Mouse (Mus musculus) gastrocnemius, postnatal 25 days (tissue): ENCODE measurements around the gene 1700003F12Rik. TPM values are rescaled to one million over a fixed set of nuclear protein-coding genes. Genes with fewer than 3 reads are reported as not detected.
A peak's percentile ranks its signal among the peaks of the same experiment; 100 is the strongest.

Experiments used
- DNase-seq: peaks from one replicate; pipeline ENCODE4 v3.0.0; 2022
- total RNA-seq, 2 experiments: library from RNA; stranded (reverse); gene quantifications; 1 replicate in 1 of 2; 2 replicates in 1 of 2; pipeline ENCODE4 v1.2.3; 2021

Gene 1700003F12Rik
- total RNA-seq, 2 experiments from 2014 or later = not detected

DNA sequence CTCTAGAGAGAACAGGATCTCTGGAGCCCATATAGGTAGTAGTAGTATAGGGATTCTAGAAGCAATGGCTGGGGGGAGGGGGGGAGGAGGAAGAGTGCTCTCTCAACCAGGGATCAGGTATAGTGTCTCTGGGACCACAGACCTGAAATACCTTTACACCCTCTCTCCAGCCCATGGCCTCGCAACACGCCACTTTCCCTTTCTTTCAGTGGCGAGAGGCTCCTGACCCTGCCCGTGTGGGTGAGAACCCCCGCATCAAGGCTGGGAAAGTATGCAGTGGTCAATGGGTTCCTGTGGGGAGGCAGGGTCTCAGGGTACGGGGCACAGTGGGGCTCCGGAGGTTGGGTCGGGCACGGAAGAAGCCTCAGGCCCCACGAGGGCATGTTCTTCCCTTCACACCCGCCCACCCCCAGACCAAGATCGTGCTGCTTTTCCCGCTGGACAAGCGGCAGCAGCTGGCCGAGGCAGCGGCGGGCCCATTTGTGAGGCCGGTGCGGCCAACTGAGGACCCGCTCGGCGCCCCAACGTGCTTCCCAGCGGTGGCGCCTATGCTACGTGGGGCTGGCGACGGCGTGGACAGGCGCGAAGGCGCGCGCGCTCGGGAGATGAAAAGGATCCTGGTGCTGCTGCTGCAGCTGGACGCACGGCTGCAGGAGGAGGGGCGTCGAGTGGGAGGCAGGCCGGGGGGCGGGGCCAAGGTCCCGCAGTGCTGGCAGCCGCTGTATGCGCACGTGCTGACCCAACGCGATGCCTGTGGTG is 2.4 kb downstream of the 1700003F12Rik start:
- DNase-seq = peak; percentile 55

DNA sequence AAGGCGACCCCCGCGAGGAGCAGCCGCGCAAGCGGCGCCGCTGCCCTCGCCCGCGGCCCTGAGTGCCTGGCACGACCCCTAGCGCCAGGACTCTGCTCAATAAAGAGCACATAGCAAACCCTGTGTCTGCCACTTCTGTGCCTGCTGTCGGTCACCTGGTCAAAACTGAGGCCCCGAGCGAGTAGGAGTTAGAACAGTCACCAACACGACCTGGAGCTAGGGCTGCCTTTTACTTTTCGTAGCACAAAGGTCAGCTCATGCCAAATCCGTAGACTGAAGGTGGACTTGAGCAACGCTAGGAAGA is 3.0 kb downstream of the 1700003F12Rik start:
- DNase-seq = no peak

DNA sequence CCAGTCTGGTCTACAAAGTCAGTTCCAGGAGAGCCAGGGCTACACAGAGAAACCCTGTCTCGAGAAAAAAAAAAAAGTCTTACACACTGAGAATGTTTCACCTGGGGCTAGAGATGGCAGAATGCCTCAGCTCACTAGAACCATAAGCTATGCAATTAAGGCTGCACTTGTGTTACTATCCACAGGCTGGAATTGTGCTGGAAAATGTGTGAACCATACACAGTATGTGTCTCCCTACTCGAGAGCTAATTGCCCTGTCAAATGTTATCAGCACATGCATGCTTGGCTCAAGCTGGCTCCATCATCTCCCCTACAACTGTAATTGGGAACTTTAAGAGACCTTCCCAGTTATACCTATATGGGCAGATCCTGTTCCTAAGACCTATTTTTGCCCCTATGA is 4.1 kb downstream of the 1700003F12Rik start:
- no peak for DNase-seq

DNA sequence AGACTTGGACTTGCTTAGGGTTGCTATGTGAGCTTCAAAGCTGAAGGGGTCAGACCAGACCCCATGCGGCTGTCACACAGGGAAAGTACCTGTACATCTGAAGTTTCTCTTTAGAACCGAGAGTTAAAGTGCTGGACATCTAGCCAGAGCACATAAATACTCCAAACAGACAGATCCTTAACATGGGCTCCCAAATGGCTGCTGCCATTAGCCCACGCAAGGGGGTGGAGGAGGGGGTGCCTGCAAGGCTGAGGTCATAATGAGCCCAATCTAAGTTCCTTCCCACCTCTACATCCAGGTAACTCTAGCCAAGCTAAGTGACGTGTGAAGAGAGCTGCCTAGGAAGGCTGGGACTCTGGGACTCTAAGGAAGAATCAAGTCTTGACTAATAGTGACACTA is 4.6 kb downstream of the 1700003F12Rik start, which contains the start of gene Actl10:
Gene Actl10, plus strand, starts transcription at position 301 of the 400 bp plus-strand sequence.
- DNase-seq = no peak

DNA sequence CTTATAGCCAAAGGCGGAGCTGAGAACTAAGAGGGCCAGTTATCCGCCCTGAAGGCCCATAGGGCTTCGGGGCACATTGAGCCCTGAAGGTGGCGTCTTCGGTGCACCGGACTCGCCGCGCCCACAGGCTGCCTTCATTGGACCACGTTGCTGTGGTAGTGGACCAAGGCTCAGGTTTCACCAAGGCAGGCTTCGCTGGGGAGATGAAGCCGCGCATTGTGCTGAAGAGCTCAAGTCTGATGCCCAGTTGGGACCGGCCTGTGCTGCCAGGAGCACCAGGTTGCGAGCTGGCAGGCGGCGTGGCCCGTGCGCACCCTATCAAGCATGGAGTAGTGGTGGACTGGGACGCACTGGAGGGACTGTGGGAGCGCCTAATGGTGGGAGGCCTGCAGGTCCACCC is 5.0 kb downstream of the 1700003F12Rik start:
- peak; percentile 37 for DNase-seq

DNA sequence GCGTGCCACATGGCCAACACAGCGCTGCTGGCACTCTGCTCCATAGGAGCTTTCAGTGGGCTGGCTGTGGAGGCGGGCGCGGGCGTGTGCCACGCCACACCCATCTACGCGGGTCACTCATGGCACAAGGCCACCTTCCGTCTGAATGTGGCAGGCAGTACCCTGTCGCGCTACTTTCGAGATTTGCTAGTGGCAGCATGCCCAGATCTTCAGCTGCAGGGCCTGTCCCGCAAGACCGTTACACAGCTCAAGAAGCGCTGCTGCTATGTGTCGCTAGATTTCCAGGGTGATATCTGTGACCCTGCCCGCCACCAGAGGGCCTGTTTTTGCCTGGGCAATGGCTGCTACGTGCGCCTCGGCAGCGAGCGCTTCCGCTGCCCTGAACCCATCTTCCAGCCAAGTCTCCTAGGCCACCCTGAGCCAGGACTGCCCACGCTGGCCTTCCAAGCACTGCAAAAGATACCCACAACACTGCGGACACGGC is 5.6 kb downstream of the 1700003F12Rik start:
- peak; percentile 73 for DNase-seq

DNA sequence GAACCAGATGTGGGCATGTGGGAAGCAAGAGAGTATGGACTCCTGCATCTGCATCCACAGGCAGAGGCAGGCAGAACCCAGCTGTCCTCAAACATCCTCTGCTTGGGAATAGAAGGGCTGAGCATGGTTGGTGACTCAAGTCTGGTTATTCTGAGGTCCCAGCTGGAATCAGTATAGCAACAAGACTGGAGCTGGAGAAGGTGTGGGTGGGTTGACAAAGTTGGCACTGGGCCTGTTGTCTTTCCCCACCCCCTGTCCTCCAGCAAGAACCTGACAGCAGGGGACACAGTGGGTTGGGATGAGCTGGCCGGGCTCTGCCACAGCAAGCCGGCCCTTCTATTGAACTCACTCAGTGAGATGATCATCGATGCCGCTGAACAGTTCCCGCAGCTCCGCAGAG is 8.3 kb downstream of the 1700003F12Rik start:
- no peak for DNase-seq

DNA sequence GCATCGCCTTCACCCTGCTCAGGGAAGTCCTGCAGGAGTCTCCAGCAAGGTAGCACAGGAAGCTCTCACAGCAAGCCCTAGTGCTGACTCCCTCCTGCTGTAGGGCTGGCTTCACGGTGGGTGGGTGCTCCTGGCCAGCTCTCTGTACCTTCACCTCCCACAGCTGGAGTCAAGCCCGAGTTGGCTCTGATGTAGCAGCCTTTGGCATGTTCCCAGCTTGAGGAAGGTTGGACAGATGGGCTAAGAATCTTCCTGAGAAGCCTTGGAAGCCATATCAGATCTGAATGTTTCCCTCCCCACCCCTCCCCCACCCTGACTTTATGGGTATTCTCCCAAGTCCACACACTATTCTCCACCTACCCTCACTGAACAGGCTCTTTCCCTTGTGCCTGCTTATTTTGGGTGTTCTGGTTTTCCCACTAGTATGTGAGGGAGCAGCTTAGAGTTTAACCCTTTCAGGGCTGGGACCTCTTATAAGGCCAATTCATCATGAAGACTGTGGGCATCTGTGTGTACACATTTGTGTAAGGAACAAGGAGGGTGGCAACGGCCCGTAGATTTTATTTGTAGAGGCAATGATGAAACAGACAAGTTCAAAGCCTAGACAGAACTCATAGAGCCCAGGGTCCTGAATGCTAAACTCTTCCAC is 10.4 kb downstream of the 1700003F12Rik start:
- no peak for DNase-seq

DNA sequence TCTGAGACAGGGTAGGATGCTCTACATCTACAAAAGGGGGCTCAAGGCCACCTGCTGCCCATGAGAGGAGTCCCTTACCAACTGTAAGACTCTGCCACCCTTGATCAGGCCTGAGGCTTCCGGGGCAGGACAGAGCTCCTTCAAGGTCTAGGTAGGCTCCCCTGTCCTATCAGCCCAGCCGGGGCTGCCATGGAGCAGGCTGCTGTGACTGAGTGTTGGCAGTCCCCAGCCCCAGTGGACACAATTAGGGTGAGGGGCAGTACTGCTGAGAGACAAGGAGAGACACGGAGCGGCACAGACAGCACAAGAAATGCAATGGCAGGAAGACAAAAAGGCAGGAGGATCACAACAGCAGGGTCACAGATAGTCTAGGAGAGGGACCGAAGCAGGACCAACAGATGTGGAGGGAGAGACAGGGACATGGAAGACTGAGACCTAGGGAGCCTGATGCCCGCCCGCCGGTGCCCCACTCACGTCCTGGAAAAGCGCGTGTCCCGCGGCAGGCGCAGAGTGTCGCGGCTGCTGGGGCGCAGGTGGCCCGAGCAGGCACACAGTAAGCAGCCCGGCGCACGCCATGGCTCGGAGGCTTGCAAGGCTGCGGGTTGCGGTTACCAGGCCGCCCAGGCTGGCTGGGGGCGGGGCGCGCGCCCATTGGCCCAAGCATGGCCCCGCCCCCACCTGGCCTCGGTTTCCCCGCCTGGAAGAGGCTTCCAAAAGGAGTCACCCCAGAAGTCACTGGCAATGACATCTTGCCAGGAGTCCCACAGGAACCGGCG is 11.6 kb downstream of the 1700003F12Rik start, which contains the start of gene Necab3:
Gene Necab3, minus strand, starts transcription at position 627 of the 776 bp plus-strand sequence.
- peak; percentile 54 for DNase-seq

DNA sequence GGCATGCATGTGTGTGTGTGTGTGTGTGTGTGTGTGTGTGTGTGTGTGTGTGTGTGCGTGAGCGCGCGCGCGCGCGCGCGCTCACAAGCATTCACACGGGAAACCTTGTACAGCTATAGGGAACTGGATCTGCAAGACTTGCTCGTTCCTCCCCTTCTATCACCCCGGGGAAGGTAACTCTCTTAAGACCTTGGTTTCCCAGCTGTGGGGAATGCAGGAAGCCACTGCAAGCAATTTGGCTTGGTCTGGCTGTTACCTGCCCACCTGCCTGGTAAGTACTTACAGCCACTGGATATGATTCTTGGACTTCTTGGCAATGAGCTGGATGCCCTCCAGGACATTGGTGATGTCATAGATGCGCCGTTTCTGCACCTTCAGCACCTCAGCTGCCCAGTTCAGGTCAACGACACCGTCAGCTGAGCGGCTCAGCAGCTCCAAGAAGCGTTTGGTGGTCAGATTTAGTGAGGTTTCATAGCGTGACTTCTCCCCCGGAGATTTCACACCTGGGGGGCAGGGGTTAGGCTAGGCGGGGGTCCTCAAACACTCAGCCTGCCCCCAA is 16.8 kb downstream of the 1700003F12Rik start:
- DNase-seq = no peak

DNA sequence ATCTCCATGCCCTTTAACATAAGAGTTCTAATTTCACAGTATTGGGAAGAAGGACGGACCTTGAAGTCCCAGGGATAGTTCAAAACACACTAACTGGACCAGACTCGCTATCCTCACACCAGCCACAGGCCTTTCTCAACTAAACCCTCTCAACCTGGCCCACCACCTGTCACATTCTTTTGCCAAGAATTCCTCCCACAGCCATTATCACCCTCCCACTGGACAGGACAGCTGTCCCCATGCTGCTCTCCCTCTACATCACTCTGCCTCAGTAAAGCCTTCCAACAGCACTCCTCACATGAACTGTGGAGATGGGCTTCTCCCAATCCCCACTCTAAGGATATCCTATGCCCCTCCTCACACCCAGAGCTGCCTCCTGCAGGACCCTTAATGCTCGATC is 18.7 kb downstream of the 1700003F12Rik start:
- DNase-seq = no peak

DNA sequence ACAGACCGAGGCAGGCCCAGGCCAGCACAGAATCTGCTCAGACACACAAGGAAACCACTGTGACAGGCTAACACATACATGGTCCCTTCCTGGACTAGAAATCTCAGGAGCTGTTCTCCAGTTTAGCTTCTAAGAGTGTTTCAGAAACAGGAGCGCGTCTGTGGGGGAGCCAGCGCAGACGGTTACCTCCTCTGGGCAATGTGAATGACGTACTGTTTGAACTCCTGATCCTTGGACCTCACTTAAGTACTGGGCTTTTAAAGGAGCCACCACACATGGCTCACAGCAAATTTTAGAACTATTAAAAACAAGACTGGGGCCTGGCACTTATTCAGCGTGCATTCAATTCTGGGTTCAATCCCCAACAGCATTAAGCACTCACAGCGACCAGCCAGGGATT is 19.8 kb downstream of the 1700003F12Rik start:
- no peak for DNase-seq

DNA sequence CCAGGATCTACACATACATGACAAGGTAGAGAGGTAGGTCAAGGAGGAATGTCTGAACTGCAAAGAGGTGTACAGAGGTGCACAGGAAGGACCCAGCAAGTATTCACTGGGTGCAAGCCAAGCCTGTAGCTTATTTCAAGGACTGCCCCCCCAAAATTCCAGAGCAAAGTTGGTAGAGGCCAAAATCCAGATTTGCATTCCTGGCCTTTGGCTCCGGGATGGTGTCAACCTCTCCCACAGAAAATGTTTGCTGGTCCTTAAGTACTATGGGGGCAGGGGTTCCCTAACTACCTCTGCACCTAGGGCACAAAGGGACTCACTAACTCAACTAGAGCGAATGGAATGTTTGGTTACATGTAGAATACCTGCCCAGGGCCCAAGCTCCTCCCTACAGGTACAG is 20.9 kb downstream of the 1700003F12Rik start:
- no peak for DNase-seq

DNA sequence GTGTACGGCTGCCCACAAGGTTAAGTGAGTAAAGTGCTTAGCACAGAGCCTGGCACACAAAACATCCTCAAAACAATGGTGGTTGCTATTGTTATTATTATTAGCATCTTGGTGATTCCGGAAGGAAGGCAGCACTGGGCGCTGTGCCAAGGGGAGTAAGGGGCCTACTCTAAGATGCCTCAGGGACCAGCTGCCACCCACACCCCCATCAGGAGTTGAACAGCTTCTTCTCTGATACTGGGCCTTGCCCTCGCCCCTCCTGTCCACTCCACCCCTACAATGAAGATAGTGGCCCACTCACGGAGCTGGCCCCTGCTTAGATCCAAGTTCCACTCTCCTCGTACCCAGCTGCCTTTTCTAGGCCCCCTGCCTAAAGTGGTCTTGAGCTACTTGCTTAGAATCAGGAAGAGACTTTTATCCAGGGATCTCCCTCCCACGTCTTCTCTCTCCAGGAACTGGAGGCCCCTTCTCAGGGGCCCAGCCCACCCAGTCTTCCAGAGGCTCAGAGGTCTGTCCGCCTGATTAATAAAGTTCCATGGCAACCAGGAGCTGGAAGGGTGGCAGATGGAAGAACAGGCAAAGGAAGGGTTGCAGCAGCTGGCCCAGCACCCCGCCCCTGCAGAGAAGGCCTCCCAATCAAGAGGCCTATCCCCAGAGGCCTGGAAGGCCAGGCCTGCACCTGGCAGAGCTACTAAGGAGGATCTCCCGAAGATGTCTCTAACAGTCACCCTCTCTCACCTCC is 21.6 kb downstream of the 1700003F12Rik start:
- DNase-seq = no peak

DNA sequence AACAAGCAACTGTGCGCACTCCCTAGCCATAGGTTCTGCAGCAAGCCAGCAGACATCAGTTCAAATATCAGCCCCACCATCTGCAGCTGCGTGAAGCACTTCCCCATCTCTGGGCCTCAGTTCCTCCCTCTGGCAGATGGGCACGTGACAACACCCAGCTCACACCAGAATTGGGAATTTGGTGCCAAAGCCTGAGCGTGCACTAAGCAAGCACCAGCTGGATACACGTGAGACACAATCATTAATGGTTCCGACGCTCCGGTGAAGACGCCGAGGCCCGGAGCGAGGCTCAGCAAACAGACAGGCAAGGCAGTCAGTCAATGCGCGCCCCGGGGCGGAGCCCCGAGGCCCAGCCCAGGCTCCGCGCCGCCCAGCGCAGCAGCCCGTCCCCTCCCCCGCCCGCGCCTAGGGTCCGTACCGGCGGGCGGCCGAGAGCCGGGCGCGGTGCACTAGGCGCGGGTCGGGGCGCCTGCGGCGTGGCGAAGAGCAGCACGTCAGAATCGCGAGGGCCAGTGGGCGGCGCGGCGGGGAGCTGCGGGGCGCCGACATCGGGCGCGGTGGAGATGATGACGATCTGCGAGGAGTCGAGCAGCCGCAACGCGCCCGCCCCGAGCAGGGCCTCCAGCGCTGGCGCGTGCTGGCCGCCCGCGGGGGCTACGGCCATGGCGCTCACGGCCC is 22.3 kb downstream of the 1700003F12Rik start:
- peak; percentile 57 for DNase-seq

DNA sequence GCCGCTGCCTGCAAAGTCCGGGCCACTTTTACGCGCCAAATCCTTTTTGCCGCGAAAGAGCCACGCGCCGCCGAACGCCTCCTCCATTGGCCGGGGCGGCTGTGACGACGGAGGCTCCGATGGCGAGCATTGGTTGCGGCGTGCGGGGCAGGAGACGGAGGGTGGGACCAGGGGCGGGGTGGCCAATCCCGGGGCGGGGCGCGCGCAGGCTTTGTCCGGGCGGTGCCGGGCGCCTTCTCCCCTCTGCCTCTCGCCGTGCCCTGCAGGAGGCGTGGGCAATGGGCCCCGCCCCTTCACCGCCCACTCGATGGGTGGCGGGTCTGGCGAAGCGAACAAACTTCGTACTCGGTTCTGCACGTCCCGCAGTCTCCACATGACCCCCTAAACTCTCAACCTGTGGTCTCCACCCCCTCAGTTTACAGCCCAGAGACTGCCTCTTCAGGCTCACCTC is 23.0 kb downstream of the 1700003F12Rik start, which contains the start of gene E2f1:
Gene E2f1, minus strand, starts transcription at position 57 of the 451 bp plus-strand sequence.
- peak; percentile 98 for DNase-seq

DNA sequence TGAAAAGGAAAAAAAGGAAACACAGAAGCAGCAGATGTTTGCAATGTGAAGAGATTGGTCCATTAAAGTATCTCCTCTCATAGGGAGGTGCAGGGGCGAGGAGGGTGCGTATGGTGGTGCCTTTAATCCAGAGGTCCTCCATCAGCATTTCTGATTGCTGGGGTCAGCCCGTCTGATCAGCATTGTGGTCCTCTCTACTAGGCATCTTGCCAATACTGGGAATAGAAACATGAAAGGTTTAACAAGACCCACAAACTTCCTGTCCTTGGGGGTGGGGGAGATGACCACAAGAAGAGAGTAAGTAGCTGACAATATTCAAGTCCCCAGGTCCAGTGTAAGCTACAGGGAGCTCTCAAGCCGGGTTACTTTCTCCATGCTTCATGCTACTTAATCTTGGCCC is 23.8 kb downstream of the 1700003F12Rik start:
- DNase-seq = no peak

DNA sequence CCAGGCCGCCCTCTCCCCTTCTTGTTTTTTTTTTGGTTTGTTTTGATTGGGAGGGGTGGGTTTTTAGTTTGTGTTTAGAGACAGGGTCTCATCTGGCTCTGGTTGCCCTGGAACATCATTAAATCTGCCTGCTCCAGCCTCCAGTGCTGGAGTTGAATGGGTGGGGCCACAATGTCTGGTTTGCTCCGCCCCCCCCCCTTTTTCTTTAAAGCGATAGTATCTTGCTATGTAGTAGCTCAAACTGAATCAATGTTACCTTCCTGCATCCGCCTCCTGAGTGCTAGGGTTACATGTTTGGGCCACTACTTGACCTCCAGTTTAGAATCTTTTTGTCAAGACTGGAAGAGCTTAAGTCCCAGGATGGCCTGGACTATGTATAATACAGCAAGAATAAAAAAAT is 24.4 kb downstream of the 1700003F12Rik start:
- no peak for DNase-seq

DNA sequence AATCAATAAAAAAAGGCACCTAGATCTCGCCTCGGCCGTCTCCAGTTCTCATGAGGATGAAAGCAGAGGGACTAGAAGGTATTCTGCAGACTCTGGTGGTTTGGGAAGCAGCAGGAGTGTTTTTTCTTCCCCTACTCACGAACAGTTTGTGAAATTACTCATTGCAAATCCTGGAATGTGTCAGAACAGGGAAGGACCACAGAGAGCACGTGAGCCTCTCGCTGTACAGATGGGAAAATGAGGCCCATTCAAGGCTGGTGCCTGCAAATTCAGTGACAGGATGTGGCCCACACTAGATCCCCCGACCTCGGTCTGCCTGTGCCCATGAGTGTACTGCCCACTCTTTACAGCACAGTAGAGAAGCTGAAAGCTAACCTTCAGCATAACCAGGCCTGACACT is 25.1 kb downstream of the 1700003F12Rik start:
- no peak for DNase-seq

DNA sequence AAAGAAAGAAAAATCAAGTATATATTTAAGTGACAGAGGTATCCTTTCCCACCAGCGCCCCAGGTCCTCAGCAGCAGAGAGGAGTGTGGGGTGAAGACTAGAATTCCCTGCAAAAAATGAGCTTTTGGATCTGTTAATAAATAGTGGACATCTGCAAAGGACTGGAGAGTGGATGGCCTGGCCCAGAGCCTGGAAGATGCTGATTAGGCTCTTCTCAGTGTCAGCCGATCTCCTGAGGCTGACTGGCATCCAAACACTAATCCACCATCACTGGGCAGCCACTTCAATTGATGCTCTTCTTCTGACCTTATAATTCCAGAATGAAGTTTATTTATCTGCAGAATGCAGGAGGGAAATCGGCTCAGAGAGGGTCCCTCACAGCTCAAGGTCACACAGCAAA is 26.1 kb downstream of the 1700003F12Rik start:
- no peak for DNase-seq

DNA sequence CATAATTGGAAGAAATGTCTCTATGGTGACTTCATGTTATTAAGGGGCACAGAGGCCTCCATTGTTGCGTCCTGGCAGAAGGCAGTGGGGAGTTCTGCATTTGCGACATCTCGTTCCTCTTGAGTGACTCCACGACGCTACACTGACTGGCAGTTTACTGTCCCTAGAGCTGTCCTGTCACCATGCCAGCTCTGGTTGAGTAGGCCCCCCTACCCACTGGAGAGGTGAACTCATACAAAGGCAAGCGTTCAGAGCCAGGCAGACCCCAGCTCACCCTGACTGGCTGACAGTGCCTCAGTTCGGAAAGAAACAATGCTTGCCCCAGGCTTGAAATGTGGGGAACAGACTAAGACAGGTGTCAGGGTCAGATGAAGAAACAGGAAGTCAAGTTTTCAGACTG is 27.4 kb downstream of the 1700003F12Rik start:
- DNase-seq = no peak
